Mouse (Mus musculus) E14TG2a.4 (cell line): ENCODE measurements around the gene Cplx3.

Source experiments
- CTCF ChIP-seq: conservative IDR thresholded peaks from 2 replicates; pipeline ENCODE4 v1.5.1; 2014; ENCODE audit warnings: low read length
- NANOG ChIP-seq: IDR thresholded peaks from 2 replicates; pipeline ENCODE4 v1.6.1; 2014; ENCODE audit warnings: borderline replicate concordance, low read length, mixed read lengths
- POU5F1 ChIP-seq: IDR thresholded peaks from 2 replicates; pipeline ENCODE4 v1.6.1; 2014; ENCODE audit warnings: low read length, borderline replicate concordance

DNA sequence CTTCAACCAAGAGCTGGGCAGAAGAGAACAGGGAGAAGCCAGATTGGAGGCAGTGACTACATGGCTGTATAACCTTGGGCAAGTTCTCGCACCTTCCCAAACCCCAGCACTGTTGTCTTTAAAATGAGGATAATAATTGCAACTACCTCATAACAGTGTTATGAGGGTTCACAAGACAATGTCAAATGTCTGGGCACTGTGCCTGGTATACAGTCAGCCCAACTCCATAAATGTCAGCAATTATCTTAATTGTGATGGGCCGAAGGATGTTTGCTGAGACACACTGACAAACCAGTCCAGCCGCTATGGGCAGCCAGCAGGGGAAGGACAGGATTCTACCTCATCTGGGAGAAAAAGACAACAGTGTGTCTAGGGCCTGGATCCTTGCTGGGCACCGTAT lies 8.7 kb upstream of the Cplx3 start:
- TF ChIP-seq CTCF (no peak), POU5F1 (no peak), NANOG (no peak)
